Mouse (Mus musculus) CD4-positive, CD25-positive, alpha-beta regulatory T cell, adult 4 months (primary cell): ENCODE measurements at regions not wholly inside any gene's neighbourhood (a gene's known extent, or its start where the extent isn't known, plus 50 kb on each side); places are given as distances from the start of the nearest gene placed in this dataset.

Experiments
- ATAC-seq: one replicate; pipeline ENCODE4 v1.8.0; 2017

GRCm38 (mm10) chr3:143375527-143376061 lies 493.8 kb upstream of the Pkn2 start:
- no peak for ATAC-seq

- no peak for ATAC-seq
These were observed 491.7 kb upstream of the Pkn2 start for GRCm38 (mm10) chr3:143373501-143373900.

GRCm38 (mm10) chr3:143369002-143369401 lies 487.2 kb upstream of the Pkn2 start:
- no peak for ATAC-seq

- no peak for ATAC-seq
These were observed 458.2 kb upstream of the Pkn2 start for GRCm38 (mm10) chr3:143340032-143340431.

GRCm38 (mm10) chr3:143333339-143333738 lies 451.5 kb upstream of the Pkn2 start:
- no peak for ATAC-seq

GRCm38 (mm10) chr3:143328521-143328920 lies 446.7 kb upstream of the Pkn2 start:
- no peak for ATAC-seq

- no peak for ATAC-seq
These were observed 445.8 kb upstream of the Pkn2 start for GRCm38 (mm10) chr3:143327652-143328051.

- ATAC-seq, result no peak
These were observed 434.7 kb upstream of the Pkn2 start for GRCm38 (mm10) chr3:143316457-143316856.

- no peak for ATAC-seq
These were observed 410.0 kb upstream of the Pkn2 start for GRCm38 (mm10) chr3:143291793-143292192.

- no peak for ATAC-seq
These were observed 382.3 kb upstream of the Pkn2 start for GRCm38 (mm10) chr3:143264132-143264531.

GRCm38 (mm10) chr3:143252643-143253042 lies 370.8 kb upstream of the Pkn2 start:
- ATAC-seq, result no peak

- no peak for ATAC-seq
These were observed 370.2 kb upstream of the Pkn2 start for GRCm38 (mm10) chr3:143252008-143252407.

- no peak for ATAC-seq
These were observed 360.9 kb upstream of the Pkn2 start for GRCm38 (mm10) chr3:143242691-143243090.

- no peak for ATAC-seq
These were observed 359.0 kb upstream of the Pkn2 start for GRCm38 (mm10) chr3:143240545-143241383.

GRCm38 (mm10) chr3:143238546-143238945 lies 356.7 kb upstream of the Pkn2 start:
- ATAC-seq, result no peak

GRCm38 (mm10) chr3:143223999-143224729 lies 342.4 kb upstream of the Pkn2 start:
- ATAC-seq, result no peak

- no peak for ATAC-seq
These were observed 311.6 kb upstream of the Pkn2 start for GRCm38 (mm10) chr3:143193263-143193970.

GRCm38 (mm10) chr3:143188931-143189330 lies 307.1 kb upstream of the Pkn2 start:
- no peak for ATAC-seq

GRCm38 (mm10) chr3:143173971-143174370 lies 292.2 kb upstream of the Pkn2 start:
- ATAC-seq, result no peak

GRCm38 (mm10) chr3:143162444-143162843 lies 280.6 kb upstream of the Pkn2 start:
- no peak for ATAC-seq

- no peak for ATAC-seq
These were observed 280.2 kb upstream of the Pkn2 start for GRCm38 (mm10) chr3:143161993-143162392.

GRCm38 (mm10) chr3:143158568-143158967 lies 276.8 kb upstream of the Pkn2 start:
- no peak for ATAC-seq
